Mouse (Mus musculus) heart, postnatal 0 days (tissue): ENCODE results near the gene Slc16a10. TPM values are rescaled to one million over a fixed set of nuclear protein-coding genes. Genes with fewer than 3 reads are reported as not detected.
A peak's percentile ranks its signal among the peaks of the same experiment; 100 is the strongest.

Experiments used
- ATAC-seq: fragments of 200-750 bp; cut with Nextera tagmentation; 2 replicates; pipeline ENCODE4 v1.8.0; 2017; ENCODE audit warnings: low read depth, moderate number of reproducible peaks, moderate library complexity; ENCODE audit not compliant: insufficient read depth
- DNase-seq: peaks from one replicate; pipeline ENCODE4 v3.0.0-alpha.2; 2016; ENCODE audit warnings: low spot score
- H3K27ac ChIP-seq: fragments of 300-500 bp; sonication (generic); 2 replicates; pipeline ENCODE4 v1.5.1; 2014; ENCODE audit warnings: low read depth, mild to moderate bottlenecking
- H3K27me3 ChIP-seq: fragments of 300-500 bp; sonication (generic); 2 replicates; pipeline ENCODE4 v1.6.1; 2014; ENCODE audit warnings: low read length, mixed read lengths; ENCODE audit not compliant: control insufficient read depth, insufficient read depth
- H3K36me3 ChIP-seq: fragments of 300-500 bp; sonication (generic); replicated peaks from 2 replicates; pipeline ENCODE4 v1.6.1; 2014; ENCODE audit warnings: low read length, mixed read lengths; ENCODE audit not compliant: control insufficient read depth, insufficient read depth
- H3K4me1 ChIP-seq: fragments of 300-500 bp; sonication (generic); 2 replicates; pipeline ENCODE4 v1.6.1; 2014; ENCODE audit warnings: antibody characterized with exemption; ENCODE audit not compliant: control insufficient read depth, insufficient read depth
- H3K4me2 ChIP-seq: fragments of 300-500 bp; sonication (generic); 2 replicates; pipeline ENCODE4 v1.6.1; 2014; ENCODE audit warnings: low read depth, mild to moderate bottlenecking, low read length, moderate library complexity
- H3K4me3 ChIP-seq: fragments of 300-500 bp; sonication (generic); 2 replicates; pipeline ENCODE4 v1.5.1; 2014; ENCODE audit warnings: low read depth, low read length
- H3K9ac ChIP-seq: fragments of 300-500 bp; sonication (generic); replicated peaks from 2 replicates; pipeline ENCODE4 v1.6.1; 2014; ENCODE audit warnings: low read depth, low read length, mixed read lengths
- H3K9me3 ChIP-seq: fragments of 300-500 bp; sonication (generic); replicated peaks from 2 replicates; pipeline ENCODE4 v1.6.1; 2016; ENCODE audit warnings: low read length; ENCODE audit not compliant: control insufficient read depth
- CTCF ChIP-seq: IDR thresholded peaks from 2 replicates; pipeline ENCODE4 v1.5.1; 2016; ENCODE audit warnings: antibody characterized with exemption, control low read depth, low read depth
- EP300 ChIP-seq: IDR thresholded peaks from 2 replicates; pipeline ENCODE4 v1.6.1; 2016; ENCODE audit warnings: antibody characterized with exemption, low read depth
- WGBS: fragments of 180-500 bp; shearing (Covaris S2); extraction: QIAGEN DNeasy Blood & Tissue Kit; methylation state at CpG from one replicate; pipeline ENCODE4 v1.1.7; 2014; 5-methylcytosine and 5-hydroxymethylcytosine counted together
- polyA plus RNA-seq: library from polyadenylated mRNA; unstranded; fragments of >200 nt; fragmentation: Nextera tagmentation; extraction: Ambion mirVana; gene quantifications from 2 replicates; pipeline ENCODE4 v1.2.1, GENCODE M21; 2015
- total RNA-seq: library from RNA; depleted of rRNA; stranded (reverse); fragments of >200 nt; gene quantifications from 2 replicates; pipeline ENCODE4 v1.2.3, GENCODE M21; 2014; ENCODE audit warnings: low replicate concordance

Slc16a10 gene
- total and polyA plus RNA-seq, 2 experiments from 2014 or later: 11.6 to 15.6 TPM

DNA sequence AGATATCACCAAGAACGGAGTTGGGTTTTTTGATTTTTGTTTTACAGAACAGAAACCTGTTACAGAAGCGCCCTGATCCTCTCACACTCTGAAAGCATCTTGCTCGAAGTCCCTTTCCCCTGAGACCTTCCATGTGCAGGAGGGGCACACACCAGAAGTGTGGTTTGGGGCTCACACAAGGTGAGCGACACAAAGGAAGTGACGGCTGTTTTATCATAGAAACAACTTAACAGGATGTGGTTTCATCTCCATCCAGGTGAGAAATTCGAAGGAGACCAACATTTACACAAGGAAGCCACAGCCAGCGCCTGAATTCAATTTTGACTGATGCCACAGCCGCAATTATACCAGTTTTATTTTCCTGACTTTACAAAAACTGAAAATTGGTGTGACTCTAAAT is 21.3 kb upstream of the Slc16a10 start:
- H3K36me3 ChIP-seq: no peaks in the 10 kb centered on the region
- DNase-seq (no peak), ATAC-seq (no peak)
- no peak for TF ChIP-seq CTCF
- TF ChIP-seq EP300: no peak
- no peak overlapping the region for H3K9ac ChIP-seq
- H3K4me1 ChIP-seq: no peaks in the 10 kb centered on the region
- H3K4me3 ChIP-seq: no peak overlapping the region
- WGBS: 77% methylated on average over 8 of the region's 8 CpGs
- no peak overlapping the region for H3K27ac ChIP-seq
- H3K27me3 ChIP-seq: no peaks in the 10 kb centered on the region
- no peaks in the 10 kb centered on the region for H3K9me3 ChIP-seq
- no peak overlapping the region for H3K4me2 ChIP-seq

- no peaks in the 10 kb centered on the region for H3K4me1 ChIP-seq
- H3K36me3 ChIP-seq: no peaks in the 10 kb centered on the region
- no peak overlapping the region for H3K4me2 ChIP-seq
- H3K27ac ChIP-seq: no peak overlapping the region
- H3K27me3 ChIP-seq: no peaks in the 10 kb centered on the region
- no peak for DNase-seq
- no peak for TF ChIP-seq EP300
- no peak for TF ChIP-seq CTCF
- H3K9ac ChIP-seq: no peak overlapping the region
- no peak overlapping the region for H3K4me3 ChIP-seq
- H3K9me3 ChIP-seq: no peaks in the 10 kb centered on the region
- no peak for ATAC-seq
- 84% methylated on average over 5 of the region's 5 CpGs for WGBS
Measured at GRCm38 (mm10) chr10:40161701-40162255, 19.7 kb upstream of the Slc16a10 start.

DNA sequence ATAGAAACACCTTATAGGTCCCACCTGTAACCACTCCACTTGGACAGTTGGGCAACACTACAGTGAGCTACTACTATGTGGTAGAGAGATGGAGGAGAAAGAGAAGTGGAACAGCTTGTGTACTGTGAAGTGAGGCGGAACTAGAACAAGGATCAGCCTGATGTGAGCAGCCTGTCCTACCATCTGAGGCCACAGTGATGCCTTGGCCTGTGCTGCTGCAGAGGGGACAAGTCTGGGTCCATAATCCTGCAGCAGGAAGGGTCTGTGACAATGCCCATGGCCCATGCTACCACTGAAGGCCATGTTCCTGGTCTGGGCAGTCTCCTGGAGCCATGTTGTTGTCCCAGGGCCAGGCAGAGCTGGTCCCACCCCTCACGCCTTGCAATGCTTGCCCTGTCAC is 19.2 kb upstream of the Slc16a10 start:
- H3K9me3 ChIP-seq: no peaks in the 10 kb centered on the region
- WGBS: 74% methylated on average over 2 of the region's 2 CpGs
- no peaks in the 10 kb centered on the region for H3K27me3 ChIP-seq
- H3K27ac ChIP-seq: no peak overlapping the region
- H3K4me2 ChIP-seq: no peak overlapping the region
- ATAC-seq (no peak), DNase-seq (no peak)
- no peak overlapping the region for H3K4me3 ChIP-seq
- no peaks in the 10 kb centered on the region for H3K36me3 ChIP-seq
- no peak overlapping the region for H3K9ac ChIP-seq
- H3K4me1 ChIP-seq: no peaks in the 10 kb centered on the region
- TF ChIP-seq CTCF (no peak), EP300 (no peak)

GRCm38 (mm10) chr10:40152550-40152857 is 10.4 kb upstream of the Slc16a10 start:
- H3K36me3 ChIP-seq: no peaks in the 10 kb centered on the region
- no peaks in the 10 kb centered on the region for H3K27me3 ChIP-seq
- H3K4me2 ChIP-seq: no peak overlapping the region
- 77% methylated on average over 4 of the region's 4 CpGs for WGBS
- no peak for DNase-seq
- peak; percentile 58; the same call in 1 of the 2 replicates for ATAC-seq
- peak overlapping the region; percentile 13; the same call in 1 of the 2 replicates for H3K27ac ChIP-seq
- H3K4me1 ChIP-seq: no peaks in the 10 kb centered on the region
- H3K9ac ChIP-seq: no peak overlapping the region
- H3K9me3 ChIP-seq: no peaks in the 10 kb centered on the region
- no peak overlapping the region for H3K4me3 ChIP-seq
- TF ChIP-seq EP300 (no peak), CTCF (no peak)

GRCm38 (mm10) chr10:40151852-40152549 is 9.9 kb upstream of the Slc16a10 start:
- TF ChIP-seq EP300 (no peak), CTCF (no peak)
- Histone ChIP-seq H3K4me1 (no peaks in the 10 kb centered on the region), H3K27ac (peak overlapping the region; percentile 13; the same call in 1 of the 2 replicates), H3K9me3 (no peaks in the 10 kb centered on the region), H3K27me3 (no peaks in the 10 kb centered on the region), H3K4me2 (no peak overlapping the region), H3K4me3 (no peak overlapping the region), H3K9ac (no peak overlapping the region), H3K36me3 (no peaks in the 10 kb centered on the region)
- no peak for DNase-seq
- peak; percentile 36; the same call in 1 of the 2 replicates for ATAC-seq
- WGBS: 50% methylated on average over 8 of the region's 8 CpGs
